Mouse (Mus musculus): Measurements from ENCODE around the gene Eif3i. TPM values are rescaled to one million over a fixed set of nuclear protein-coding genes. Genes with fewer than 3 reads are reported as not detected.
"Not testable (repeated sequence)": the region's sequence is repeated elsewhere in the genome, so short reads cannot be mapped to it uniquely, and the experiment has no call there.

Eif3i gene
- total RNA-seq, 2 experiments from 2014 or later, result 121 to 122 TPM

- DNase-seq, result no peak
Measured at GRCm38 (mm10) chr4:129573430-129573829, 27.0 kb downstream of the Eif3i start, which contains the start of gene Lck. Gene Lck, minus strand, starts transcription at chr4:129573641.

- DNase-seq, result no peak
Measured at GRCm38 (mm10) chr4:129573093-129573370, 27.4 kb downstream of the Eif3i start.

GRCm38 (mm10) chr4:129572236-129573092 is 28.0 kb downstream of the Eif3i start:
- no peak for DNase-seq

- no peak for DNase-seq
Measured at GRCm38 (mm10) chr4:129571551-129572084, 28.8 kb downstream of the Eif3i start.

- no peak for DNase-seq
Measured at GRCm38 (mm10) chr4:129570028-129570427, 30.4 kb downstream of the Eif3i start.

DNA sequence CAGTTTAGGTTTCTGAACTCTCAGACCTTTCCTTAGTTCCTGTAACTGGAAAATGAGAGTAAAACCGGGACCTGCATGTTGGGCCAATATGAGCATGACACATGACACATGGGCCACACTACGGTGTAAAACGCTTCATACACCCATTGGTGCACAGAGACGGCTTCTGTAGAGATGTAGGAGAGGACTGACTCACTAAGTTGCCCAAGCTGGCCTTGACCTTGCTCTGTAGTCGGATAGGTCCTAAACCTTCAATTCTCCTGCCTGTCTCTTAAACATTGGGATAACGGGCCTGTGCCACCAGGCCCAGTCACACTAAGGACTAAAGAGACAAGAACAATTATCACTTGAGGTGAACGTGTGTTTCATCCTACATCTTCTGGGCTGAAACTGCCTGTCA is 32.1 kb downstream of the Eif3i start:
- no peak for DNase-seq

DNA sequence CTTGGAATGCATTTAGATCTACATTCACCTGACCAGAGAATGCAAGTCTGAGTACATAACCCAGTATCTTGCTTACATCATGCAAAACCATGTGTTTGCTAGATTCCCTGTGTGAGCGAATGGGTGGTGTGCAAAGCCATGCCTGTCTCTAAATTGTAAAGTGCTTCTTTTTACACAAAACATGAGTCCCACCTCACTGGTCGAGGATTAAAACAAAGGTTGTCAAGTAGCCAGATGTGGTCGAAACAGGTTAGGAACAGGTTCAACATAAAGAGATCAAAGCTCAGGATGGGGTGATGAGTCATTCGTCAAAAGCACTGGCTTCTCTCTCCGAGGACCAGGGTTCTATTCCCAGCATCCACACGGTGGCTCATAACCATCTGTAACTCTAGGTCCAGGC is 35.3 kb downstream of the Eif3i start:
- DNase-seq, result no peak

GRCm38 (mm10) chr4:129563718-129564117 is 36.7 kb downstream of the Eif3i start:
- no peak for DNase-seq

- DNase-seq, result no peak
Measured at GRCm38 (mm10) chr4:129561184-129561583, 39.3 kb downstream of the Eif3i start.

GRCm38 (mm10) chr4:129558321-129558955 is 42.0 kb downstream of the Eif3i start:
- DNase-seq, result no peak

DNA sequence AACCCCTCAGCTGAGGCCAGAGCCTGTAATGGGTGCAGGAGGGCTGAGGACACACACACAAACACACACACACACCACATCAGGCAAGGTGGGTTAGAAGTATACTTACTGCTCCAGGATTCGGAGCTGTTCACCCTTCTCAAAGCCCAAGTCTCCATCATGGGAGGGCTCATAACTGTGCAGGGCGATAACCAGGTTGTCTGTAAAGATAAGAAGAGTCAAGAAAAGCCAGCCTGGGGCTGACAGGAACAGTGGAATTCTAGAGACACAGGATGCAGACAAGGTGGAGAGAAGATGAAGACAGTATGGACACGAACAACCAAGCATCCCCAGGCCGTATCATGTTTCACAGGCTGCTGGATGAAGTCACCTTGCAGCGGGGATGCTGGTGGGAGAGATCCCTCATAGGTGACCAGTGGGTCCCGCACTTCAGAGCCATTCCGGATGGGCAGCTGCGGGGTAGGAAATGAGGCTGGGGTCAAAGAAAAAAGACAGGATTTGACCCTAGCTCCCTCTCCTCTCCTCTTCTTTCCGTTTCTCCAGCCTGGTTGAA is 43.1 kb downstream of the Eif3i start:
- no peak for DNase-seq

DNA sequence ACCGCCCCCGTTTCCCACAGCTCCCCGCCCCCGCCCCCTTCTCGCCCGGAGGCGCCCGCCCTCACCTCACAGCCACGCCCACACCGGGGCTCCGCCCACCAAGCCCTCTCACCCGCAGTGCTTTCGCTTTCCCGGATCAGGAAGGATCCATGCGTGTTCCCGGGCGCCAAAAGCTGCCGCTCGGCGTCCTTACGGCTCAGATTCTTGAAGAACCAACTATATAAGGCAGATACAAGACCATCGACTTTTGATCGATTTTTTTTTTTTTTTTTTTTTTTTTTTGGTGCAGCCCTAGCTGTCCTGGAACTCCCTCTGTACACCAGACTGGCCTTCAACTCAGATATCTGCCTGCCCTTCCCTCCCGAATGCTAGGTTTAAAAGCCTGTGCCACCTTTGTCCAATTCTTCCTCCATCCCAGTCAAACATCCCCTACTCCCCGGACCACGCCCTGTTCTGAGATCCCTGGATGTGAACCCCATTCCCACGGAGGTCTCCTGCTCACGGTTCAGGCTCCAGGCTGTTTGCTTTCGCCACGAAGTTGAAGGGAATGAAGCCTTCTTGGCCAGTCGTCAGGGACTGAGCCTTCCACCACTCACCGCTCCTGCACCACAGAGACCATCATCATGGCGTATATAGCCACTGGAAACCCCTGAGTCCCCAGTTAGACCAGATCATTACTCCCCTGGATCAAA is 43.8 kb downstream of the Eif3i start:
- DNase-seq, result peak; percentile 69 to 78

GRCm38 (mm10) chr4:129555862-129556531 is 44.5 kb downstream of the Eif3i start:
- peak; percentile 33 to 37 for DNase-seq

- DNase-seq, result no peak
Measured at GRCm38 (mm10) chr4:129555421-129555861, 45.0 kb downstream of the Eif3i start.

DNA sequence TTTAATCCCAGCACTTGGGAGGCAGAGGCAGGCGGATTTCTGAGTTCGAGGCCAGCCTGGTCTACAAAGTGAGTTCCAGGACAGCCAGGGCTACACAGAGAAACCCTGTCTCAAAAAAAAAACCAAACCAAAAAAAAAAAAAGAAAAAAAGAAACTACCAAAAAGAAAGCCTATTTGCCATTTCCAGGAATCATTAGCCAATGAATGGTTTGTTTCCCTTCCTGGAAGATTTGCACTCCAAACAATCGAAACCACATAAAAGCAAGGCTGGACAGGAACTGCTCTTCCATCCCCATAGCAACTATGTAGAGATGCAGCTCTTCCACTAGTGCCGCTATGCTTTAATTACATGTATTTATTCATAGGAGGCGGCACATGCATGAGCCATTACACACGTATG is 45.9 kb downstream of the Eif3i start:
- DNase-seq, result not testable (repeated sequence)

DNA sequence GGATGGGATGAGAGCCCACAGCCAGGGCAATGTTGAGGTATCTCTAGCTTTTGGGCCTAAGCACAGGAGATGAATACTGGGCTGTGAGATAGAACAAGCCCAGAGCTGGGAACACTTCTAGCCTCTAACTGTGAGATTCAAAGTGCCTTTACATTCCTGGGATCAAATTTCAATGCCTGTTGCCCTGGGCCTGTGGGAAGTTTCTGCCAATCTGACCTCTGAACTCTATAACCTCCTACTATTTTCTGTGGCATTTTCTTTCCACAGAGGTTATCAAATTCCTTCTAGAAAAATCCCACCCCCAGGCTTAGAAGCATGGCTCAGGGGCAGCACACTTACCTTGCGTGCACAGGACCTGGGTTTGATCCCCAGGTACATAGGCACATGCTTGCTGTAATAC is 50.2 kb downstream of the Eif3i start:
- DNase-seq, result no peak

- no peak for DNase-seq
Measured at GRCm38 (mm10) chr4:129549306-129549705, 51.1 kb downstream of the Eif3i start.

- DNase-seq, result not testable (repeated sequence)
Measured at GRCm38 (mm10) chr4:129547631-129548030, 52.8 kb downstream of the Eif3i start.

- no peak for DNase-seq
Measured at GRCm38 (mm10) chr4:129544106-129544505, 56.3 kb downstream of the Eif3i start.

DNA sequence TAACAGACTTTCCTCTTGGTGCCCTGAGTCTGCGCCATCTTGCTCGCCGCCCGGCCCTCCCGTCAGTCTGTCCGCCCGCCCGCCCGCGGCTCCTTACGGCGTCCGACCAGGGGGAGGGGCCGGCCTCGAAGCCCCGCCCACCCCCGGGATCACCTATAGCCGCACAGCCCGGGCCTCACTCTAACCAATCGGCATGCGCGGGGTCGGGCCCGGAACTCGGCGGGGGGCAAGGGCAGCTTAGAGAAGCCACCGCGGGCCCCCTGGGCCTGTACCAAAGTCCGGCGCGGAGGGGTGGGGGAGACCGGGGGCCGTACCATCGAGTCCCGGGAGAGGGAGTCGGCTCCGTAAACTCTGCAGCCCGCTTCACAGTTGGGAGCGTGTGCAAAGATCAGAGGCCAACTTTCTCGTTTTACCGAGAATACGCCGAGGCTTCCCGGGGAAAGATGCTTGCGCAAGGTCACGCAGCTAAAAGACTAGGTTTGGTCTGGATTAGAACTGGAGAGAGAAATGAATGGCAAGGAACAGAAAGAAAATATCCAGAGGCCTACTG is 57.8 kb downstream of the Eif3i start, which contains the start of gene Hdac1:
Gene Hdac1, minus strand, starts transcription at position 122 of the 550 bp plus-strand sequence.
- DNase-seq, result peak; percentile 93 to 95
